Mouse (Mus musculus): ENCODE results near the gene Srsf4.

Srsf4 gene

GRCm38 (mm10) chr4:131872672-131873292 lies 635 bp upstream of the Srsf4 start:
- DNase-seq (ENCODE audit: low read depth, low spot score), result no peak

GRCm38 (mm10) chr4:131874169-131874536 lies 736 bp downstream of the Srsf4 start:
- DNase-seq (ENCODE audit: low read depth, low spot score), result no peak

- DNase-seq (ENCODE audit: low read depth, low spot score), result no peak
Measured at GRCm38 (mm10) chr4:131874567-131874966, 1.1 kb downstream of the Srsf4 start.

- DNase-seq (ENCODE audit: low read depth, low spot score), result no peak
Measured at GRCm38 (mm10) chr4:131875242-131875641, 1.8 kb downstream of the Srsf4 start.

- DNase-seq (ENCODE audit: low read depth, low spot score), result no peak
Measured at GRCm38 (mm10) chr4:131876836-131877235, 3.4 kb downstream of the Srsf4 start.

GRCm38 (mm10) chr4:131879692-131880091 lies 6.3 kb downstream of the Srsf4 start:
- DNase-seq (ENCODE audit: low read depth, low spot score), result no peak

GRCm38 (mm10) chr4:131881306-131881705 lies 7.9 kb downstream of the Srsf4 start:
- DNase-seq (ENCODE audit: low read depth, low spot score), result no peak

GRCm38 (mm10) chr4:131883571-131883970 lies 10.2 kb downstream of the Srsf4 start:
- DNase-seq (ENCODE audit: low read depth, low spot score), result no peak

GRCm38 (mm10) chr4:131885376-131885775 lies 12.0 kb downstream of the Srsf4 start:
- DNase-seq (ENCODE audit: low read depth, low spot score), result no peak

- DNase-seq (ENCODE audit: low read depth, low spot score), result no peak
Measured at GRCm38 (mm10) chr4:131888564-131888963, 15.1 kb downstream of the Srsf4 start.

- no peak for DNase-seq (ENCODE audit: low read depth, low spot score)
Measured at GRCm38 (mm10) chr4:131890692-131891091, 17.3 kb downstream of the Srsf4 start.

- DNase-seq (ENCODE audit: low read depth, low spot score), result no peak
Measured at GRCm38 (mm10) chr4:131897109-131897508, 23.7 kb downstream of the Srsf4 start.

GRCm38 (mm10) chr4:131897787-131898186 lies 24.4 kb downstream of the Srsf4 start:
- DNase-seq (ENCODE audit: low read depth, low spot score), result no peak

GRCm38 (mm10) chr4:131898503-131899179 lies 25.2 kb downstream of the Srsf4 start:
- no peak for DNase-seq (ENCODE audit: low read depth, low spot score)

- DNase-seq (ENCODE audit: low read depth, low spot score), result no peak
Measured at GRCm38 (mm10) chr4:131899180-131899554, 25.8 kb downstream of the Srsf4 start.

GRCm38 (mm10) chr4:131901090-131901489 lies 27.7 kb downstream of the Srsf4 start:
- peak; percentile 65 for DNase-seq (ENCODE audit: low read depth, low spot score)

GRCm38 (mm10) chr4:131904478-131904877 lies 31.1 kb downstream of the Srsf4 start:
- peak; percentile 72 for DNase-seq (ENCODE audit: low read depth, low spot score)

GRCm38 (mm10) chr4:131906423-131906822 lies 33.0 kb downstream of the Srsf4 start:
- DNase-seq (ENCODE audit: low read depth, low spot score), result no peak

- DNase-seq (ENCODE audit: low read depth, low spot score), result peak; percentile 65
Measured at GRCm38 (mm10) chr4:131907912-131908311, 34.5 kb downstream of the Srsf4 start.

GRCm38 (mm10) chr4:131910237-131910994 lies 37.0 kb downstream of the Srsf4 start:
- no peak for DNase-seq (ENCODE audit: low read depth, low spot score)

- no peak for DNase-seq (ENCODE audit: low read depth, low spot score)
Measured at GRCm38 (mm10) chr4:131911521-131911920, 38.1 kb downstream of the Srsf4 start.

GRCm38 (mm10) chr4:131913526-131913925 lies 40.1 kb downstream of the Srsf4 start:
- no peak for DNase-seq (ENCODE audit: low read depth, low spot score)

Data from ZHBTc4 (cell line).